Mouse (Mus musculus): ENCODE measurements at regions not wholly inside any gene's neighbourhood (a gene's known extent, or its start where the extent isn't known, plus 50 kb on each side); places are given as distances from the start of the nearest gene placed in this dataset.

DNA sequence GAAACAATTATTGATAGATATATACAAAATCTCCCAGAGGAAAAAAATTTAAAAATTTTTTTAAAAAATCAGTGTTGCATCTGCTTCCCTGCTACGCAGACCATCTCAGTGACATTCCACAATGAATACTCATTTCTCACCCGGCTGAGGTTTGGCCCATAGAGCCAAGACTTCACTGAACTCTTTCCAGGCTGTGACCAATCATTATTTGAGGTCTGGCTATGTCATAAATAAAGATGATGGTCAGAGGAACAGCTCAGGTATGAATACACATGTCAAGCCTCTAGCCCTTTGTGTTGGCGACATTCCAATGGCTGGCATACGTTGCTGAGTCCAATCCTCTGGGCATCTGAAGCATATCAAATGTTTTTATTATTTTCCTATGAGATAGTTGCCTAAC is 216.1 kb downstream of the Rps12 start:
- TF ChIP-seq CHD2 (IDR thresholded peaks at IDR 0.05; ENCODE audit: low read depth, low read length) (no peak), ZC3H11A (IDR thresholded peaks at IDR 0.05; ENCODE audit: borderline replicate concordance, low read depth, low read length) (no peak), HCFC1 (IDR thresholded peaks at IDR 0.05; ENCODE audit: borderline replicate concordance, insufficient read depth, low read length) (no peak), MAFK (IDR thresholded peaks at IDR 0.05; ENCODE audit: insufficient read depth, low read depth, low read length) (no peak), ZNF384 (IDR thresholded peaks at IDR 0.05; ENCODE audit: low read depth, low read length) (no peak)
- in situ Hi-C loops (cut with MboI; ENCODE audit: low sequenced_read_pairs in 2 of 2, unreplicated experiment in 2 of 2), result no loop called here

DNA sequence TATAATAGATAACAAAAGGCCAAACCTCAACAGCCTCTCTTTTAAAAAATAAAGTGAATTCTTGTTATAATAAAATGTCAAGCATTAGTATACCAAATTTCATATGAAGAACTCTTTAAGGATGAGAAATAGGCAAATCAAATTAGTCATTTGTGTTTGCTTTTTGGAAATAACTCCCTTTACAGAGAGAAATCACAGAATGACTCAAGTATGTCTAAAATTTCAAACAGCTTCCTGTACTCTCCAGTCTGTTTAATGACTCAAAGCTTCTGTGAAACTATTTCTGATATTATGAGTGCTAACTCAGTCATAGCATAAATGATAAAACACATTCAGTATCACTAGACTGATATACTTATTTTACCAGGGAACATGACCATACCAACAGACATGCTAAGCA is 217.7 kb downstream of the Rps12 start:
- H3K4me3 ChIP-seq (ENCODE audit: insufficient read depth in 1 of 2, low read depth in 1 of 2, low read length in 2 of 2, poor library complexity in 1 of 2, severe bottlenecking in 1 of 2), result no peak overlapping the region
- TF ChIP-seq ZNF384 (IDR thresholded peaks at IDR 0.05; ENCODE audit: low read depth, low read length) (no peak), HCFC1 (IDR thresholded peaks at IDR 0.05; ENCODE audit: borderline replicate concordance, insufficient read depth, low read length) (no peak), ZC3H11A (IDR thresholded peaks at IDR 0.05; ENCODE audit: borderline replicate concordance, low read depth, low read length) (no peak), CHD2 (IDR thresholded peaks at IDR 0.05; ENCODE audit: low read depth, low read length) (no peak), MAFK (IDR thresholded peaks at IDR 0.05; ENCODE audit: insufficient read depth, low read depth, low read length) (no peak)
- no peak overlapping the region for H3K9ac ChIP-seq (ENCODE audit: insufficient read depth, low read depth, low read length, poor library complexity, severe bottlenecking)

More for the DNA sequence above, 216.1 kb downstream of the Rps12 start:
- H3K27ac ChIP-seq (ENCODE audit: insufficient read depth, low read depth, low read length, poor library complexity, severe bottlenecking), result no peak overlapping the region
- DNase-seq (ENCODE audit: low read depth, low spot score), result no peak
- H3K4me3 ChIP-seq (ENCODE audit: insufficient read depth in 1 of 2, low read depth in 1 of 2, low read length in 2 of 2, poor library complexity in 1 of 2, severe bottlenecking in 1 of 2), result no peak overlapping the region
- no peaks in the 10 kb centered on the region for H3K4me1 ChIP-seq (ENCODE audit: control insufficient read depth in 2 of 2, insufficient read depth in 2 of 2, low read length in 2 of 2, poor library complexity in 1 of 2)
- H3K36me3 ChIP-seq (ENCODE audit: control insufficient read depth, insufficient read depth, low read length, poor library complexity, severe bottlenecking), result no peaks in the 10 kb centered on the region
- no peaks in the 10 kb centered on the region for H3K9me3 ChIP-seq (ENCODE audit: control insufficient read depth, insufficient read depth, low read depth, low read length)
- no peak overlapping the region for H3K9ac ChIP-seq (ENCODE audit: insufficient read depth, low read depth, low read length, poor library complexity, severe bottlenecking)

GRCm38 (mm10) chr10:23562273-23562885 is 211.8 kb upstream of the Eya4 start:
- H3K9me3 ChIP-seq (ENCODE audit: control insufficient read depth, insufficient read depth, low read depth, low read length), result no peaks in the 10 kb centered on the region
- no peak for TF ChIP-seq MAFK (IDR thresholded peaks at IDR 0.05; ENCODE audit: insufficient read depth, low read depth, low read length)
- TF ChIP-seq ZNF384 (IDR thresholded peaks at IDR 0.05; ENCODE audit: low read depth, low read length), result no peak
- TF ChIP-seq CHD2 (IDR thresholded peaks at IDR 0.05; ENCODE audit: low read depth, low read length), result no peak
- TF ChIP-seq HCFC1 (IDR thresholded peaks at IDR 0.05; ENCODE audit: borderline replicate concordance, insufficient read depth, low read length), result no peak
- TF ChIP-seq ZC3H11A (IDR thresholded peaks at IDR 0.05; ENCODE audit: borderline replicate concordance, low read depth, low read length), result no peak
- in situ Hi-C loops (cut with MboI; ENCODE audit: low sequenced_read_pairs in 2 of 2, unreplicated experiment in 2 of 2), result no loop called here
- no peak for DNase-seq (ENCODE audit: low read depth, low spot score)
- no peaks in the 10 kb centered on the region for H3K36me3 ChIP-seq (ENCODE audit: control insufficient read depth, insufficient read depth, low read length, poor library complexity, severe bottlenecking)
- H3K4me3 ChIP-seq (ENCODE audit: insufficient read depth in 1 of 2, low read depth in 1 of 2, low read length in 2 of 2, poor library complexity in 1 of 2, severe bottlenecking in 1 of 2), result no peak overlapping the region
- no peak overlapping the region for H3K9ac ChIP-seq (ENCODE audit: insufficient read depth, low read depth, low read length, poor library complexity, severe bottlenecking)
- no peaks in the 10 kb centered on the region for H3K4me1 ChIP-seq (ENCODE audit: control insufficient read depth in 2 of 2, insufficient read depth in 2 of 2, low read length in 2 of 2, poor library complexity in 1 of 2)
- H3K27ac ChIP-seq (ENCODE audit: insufficient read depth, low read depth, low read length, poor library complexity, severe bottlenecking), result no peak overlapping the region

More for the DNA sequence above, 217.7 kb downstream of the Rps12 start:
- in situ Hi-C loops (cut with MboI; ENCODE audit: low sequenced_read_pairs in 2 of 2, unreplicated experiment in 2 of 2), result no loop called here
- Histone ChIP-seq H3K9me3 (ENCODE audit: control insufficient read depth, insufficient read depth, low read depth, low read length) (no peaks in the 10 kb centered on the region), H3K36me3 (ENCODE audit: control insufficient read depth, insufficient read depth, low read length, poor library complexity, severe bottlenecking) (no peaks in the 10 kb centered on the region), H3K27ac (ENCODE audit: insufficient read depth, low read depth, low read length, poor library complexity, severe bottlenecking) (no peak overlapping the region), H3K4me1 (ENCODE audit: control insufficient read depth in 2 of 2, insufficient read depth in 2 of 2, low read length in 2 of 2, poor library complexity in 1 of 2) (no peaks in the 10 kb centered on the region)
- no peak for DNase-seq (ENCODE audit: low read depth, low spot score)

DNA sequence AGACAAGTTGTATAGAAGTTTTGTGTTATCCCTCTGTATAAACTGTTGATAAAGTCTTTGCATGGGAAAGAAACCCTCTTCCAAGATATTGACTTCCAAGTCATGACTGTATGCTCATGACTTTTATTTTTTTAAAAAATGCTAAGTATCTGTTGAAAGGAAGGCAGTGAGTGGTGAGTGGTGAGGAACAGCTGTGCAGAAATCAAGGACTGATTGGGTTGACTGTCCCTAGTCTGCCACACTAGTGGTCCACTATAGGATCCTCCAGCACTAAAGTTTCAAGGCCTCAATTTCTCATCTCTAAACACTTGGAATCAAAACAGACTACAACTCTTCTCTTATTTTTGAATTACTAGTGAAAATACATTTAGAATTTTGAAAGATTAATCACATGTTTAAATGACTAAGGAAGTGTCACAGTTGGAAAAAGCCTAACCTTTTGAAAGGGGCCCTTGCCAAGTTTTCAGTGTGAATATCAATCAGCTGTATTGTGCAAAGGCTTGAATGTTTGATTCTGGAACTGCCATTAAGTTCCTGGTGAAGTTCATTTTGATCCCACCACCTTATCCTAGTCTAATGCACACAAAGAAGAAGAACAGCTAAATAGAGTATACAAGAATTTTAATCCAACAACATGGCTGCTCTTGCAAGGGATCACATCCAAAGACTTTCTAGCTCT is 209.5 kb upstream of the Eya4 start:
- DNase-seq (ENCODE audit: low read depth, low spot score), result no peak
- H3K27ac ChIP-seq (ENCODE audit: insufficient read depth, low read depth, low read length, poor library complexity, severe bottlenecking), result no peak overlapping the region
- H3K4me1 ChIP-seq (ENCODE audit: control insufficient read depth in 2 of 2, insufficient read depth in 2 of 2, low read length in 2 of 2, poor library complexity in 1 of 2), result no peaks in the 10 kb centered on the region
- in situ Hi-C loops (cut with MboI; ENCODE audit: low sequenced_read_pairs in 2 of 2, unreplicated experiment in 2 of 2), result no loop called here
- no peak overlapping the region for H3K9ac ChIP-seq (ENCODE audit: insufficient read depth, low read depth, low read length, poor library complexity, severe bottlenecking)
- TF ChIP-seq HCFC1 (IDR thresholded peaks at IDR 0.05; ENCODE audit: borderline replicate concordance, insufficient read depth, low read length) (no peak), ZC3H11A (IDR thresholded peaks at IDR 0.05; ENCODE audit: borderline replicate concordance, low read depth, low read length) (no peak), ZNF384 (IDR thresholded peaks at IDR 0.05; ENCODE audit: low read depth, low read length) (no peak), MAFK (IDR thresholded peaks at IDR 0.05; ENCODE audit: insufficient read depth, low read depth, low read length) (no peak), CHD2 (IDR thresholded peaks at IDR 0.05; ENCODE audit: low read depth, low read length) (no peak)
- H3K9me3 ChIP-seq (ENCODE audit: control insufficient read depth, insufficient read depth, low read depth, low read length), result no peaks in the 10 kb centered on the region
- H3K4me3 ChIP-seq (ENCODE audit: insufficient read depth in 1 of 2, low read depth in 1 of 2, low read length in 2 of 2, poor library complexity in 1 of 2, severe bottlenecking in 1 of 2), result no peak overlapping the region
- no peaks in the 10 kb centered on the region for H3K36me3 ChIP-seq (ENCODE audit: control insufficient read depth, insufficient read depth, low read length, poor library complexity, severe bottlenecking)

All from ES-E14 (cell line).